Mouse (Mus musculus) hindbrain, embryonic 12.5 days (tissue): ENCODE measurements around the gene Zfp317. TPM values are rescaled to one million over a fixed set of nuclear protein-coding genes. Genes with fewer than 3 reads are reported as not detected.
A peak's percentile ranks its signal among the peaks of the same experiment; 100 is the strongest.
"Not testable (repeated sequence)": the region's sequence is repeated elsewhere in the genome, so short reads cannot be mapped to it uniquely, and the experiment has no call there.

Experiments
- ATAC-seq: fragments of 200-750 bp; cut with Nextera tagmentation; 2 replicates; pipeline ENCODE4 v1.8.0; 2017; ENCODE audit warnings: moderate TSS enrichment; ENCODE audit not compliant: low FRiP score
- H3K27ac ChIP-seq: fragments of 300-500 bp; sonication (generic); 2 replicates; pipeline ENCODE4 v1.5.1; 2016; ENCODE audit warnings: mild to moderate bottlenecking
- H3K27me3 ChIP-seq: fragments of 300-500 bp; sonication (generic); 2 replicates; pipeline ENCODE4 v1.6.1; 2016; ENCODE audit warnings: mild to moderate bottlenecking
- H3K36me3 ChIP-seq: fragments of 300-500 bp; sonication (generic); 2 replicates; pipeline ENCODE4 v1.6.1; 2016; ENCODE audit warnings: mild to moderate bottlenecking
- H3K4me1 ChIP-seq: fragments of 300-500 bp; sonication (generic); 2 replicates; pipeline ENCODE4 v1.6.1; 2016
- H3K4me2 ChIP-seq: fragments of 300-500 bp; sonication (generic); replicated peaks from 2 replicates; pipeline ENCODE4 v1.6.1; 2016; ENCODE audit warnings: mild to moderate bottlenecking
- H3K4me3 ChIP-seq: fragments of 300-500 bp; sonication (generic); 2 replicates; pipeline ENCODE4 v1.5.1; 2016; ENCODE audit warnings: mild to moderate bottlenecking
- H3K9ac ChIP-seq: fragments of 300-500 bp; sonication (generic); 2 replicates; pipeline ENCODE4 v1.6.1; 2016; ENCODE audit warnings: mild to moderate bottlenecking, moderate library complexity
- H3K9me3 ChIP-seq: fragments of 300-500 bp; sonication (generic); replicated peaks from 2 replicates; pipeline ENCODE4 v1.6.1; 2016; ENCODE audit warnings: mild to moderate bottlenecking
- WGBS: fragments of 180-500 bp; shearing (Covaris S2); methylation state at CpG from one replicate; pipeline ENCODE4 v1.1.7; 2016; 5-methylcytosine and 5-hydroxymethylcytosine counted together
- polyA plus RNA-seq: library from polyadenylated mRNA; unstranded; fragments of >200 nt; fragmentation: Nextera tagmentation; extraction: Ambion mirVana; gene quantifications from 2 replicates; pipeline ENCODE4 v1.2.1, GENCODE M21; 2016

Zfp317 gene
- 40.0 and 41.0 TPM in 2 replicates for polyA plus RNA-seq

DNA sequence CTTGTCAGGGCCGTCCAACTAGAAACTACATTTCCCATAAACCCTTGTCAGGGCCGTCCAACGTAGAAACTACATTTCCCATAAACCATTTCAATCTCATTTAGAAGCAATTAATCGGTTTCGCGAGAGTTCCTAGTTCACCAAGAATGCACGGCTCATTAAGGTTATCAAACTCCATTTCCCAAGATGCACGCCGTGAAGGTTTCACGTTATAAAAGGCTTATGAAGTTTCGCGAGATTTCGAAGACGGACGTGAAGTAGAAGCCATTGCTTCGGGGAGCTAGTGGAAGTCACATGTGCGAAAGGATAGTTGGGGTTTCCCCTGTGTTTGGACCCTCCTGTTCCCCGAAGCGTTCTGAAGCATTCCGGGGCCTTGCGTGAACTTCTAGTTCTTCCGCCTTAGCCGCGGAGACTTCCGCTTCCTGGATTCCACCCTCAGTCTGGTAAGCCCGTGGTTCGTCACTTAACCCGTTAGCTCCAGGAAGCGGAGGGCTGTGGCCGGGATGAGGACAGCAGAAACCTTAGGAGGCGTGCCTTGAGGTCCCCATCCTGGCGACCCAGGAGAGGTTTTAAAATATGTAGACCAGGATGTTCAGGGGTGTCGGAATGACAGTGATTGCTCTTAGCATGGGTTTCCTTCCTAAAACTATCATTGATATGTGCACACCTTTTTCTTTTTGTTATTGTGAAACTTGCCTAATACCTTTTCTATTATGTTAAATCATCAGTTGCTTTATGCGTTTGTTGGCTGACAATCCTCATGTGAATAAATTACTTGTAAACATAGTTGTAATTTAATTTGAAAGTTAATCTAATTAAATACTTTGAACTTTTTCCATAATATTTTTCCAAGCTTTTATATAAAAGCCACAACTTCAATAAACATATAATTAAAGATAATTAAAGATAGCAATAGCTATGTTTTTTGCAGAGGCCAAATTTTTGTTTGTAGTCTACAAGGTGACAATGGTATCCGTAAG lies at the start of gene Zfp317:
Gene Zfp317 (plus strand): TSS at position 260 of the 980 bp plus-strand sequence.
- H3K36me3 ChIP-seq, result peaks cover 13% of the 10 kb centered on the region
- WGBS, result 2% methylated on average over 35 of the region's 35 CpGs
- ATAC-seq, result peak; percentile 97

GRCm38 (mm10) chr9:19582317-19582716 lies 39.6 kb upstream of the Zfp317 start, which contains the start of gene Olfr855:
Gene Olfr855 (plus strand): TSS chr9:19582617.
- Histone ChIP-seq H3K4me2 (no peak within 1 kb of the TSS), H3K4me1 (no peaks in the 10 kb centered on the region), H3K36me3 (no peaks in the 10 kb centered on the region), H3K27me3 (no peaks in the 10 kb centered on the region), H3K9ac (no peak within 1 kb of the TSS), H3K4me3 (no peak within 1 kb of the TSS), H3K27ac (no peak within 1 kb of the TSS), H3K9me3 (0 out of 2 replicates have a peak, but pooled peaks cover 7% of the 10 kb centered on the region)
- ATAC-seq, result no peak

More for the DNA sequence above, at the start of gene Zfp317:
- Histone ChIP-seq H3K27ac (peak within 1 kb of the TSS; percentile 83), H3K9me3 (no peaks in the 10 kb centered on the region), H3K9ac (peak within 1 kb of the TSS; percentile 62), H3K4me3 (peak within 1 kb of the TSS; percentile 51), H3K4me1 (no peaks in the 10 kb centered on the region), H3K27me3 (no peaks in the 10 kb centered on the region), H3K4me2 (peak within 1 kb of the TSS; percentile 48)

DNA sequence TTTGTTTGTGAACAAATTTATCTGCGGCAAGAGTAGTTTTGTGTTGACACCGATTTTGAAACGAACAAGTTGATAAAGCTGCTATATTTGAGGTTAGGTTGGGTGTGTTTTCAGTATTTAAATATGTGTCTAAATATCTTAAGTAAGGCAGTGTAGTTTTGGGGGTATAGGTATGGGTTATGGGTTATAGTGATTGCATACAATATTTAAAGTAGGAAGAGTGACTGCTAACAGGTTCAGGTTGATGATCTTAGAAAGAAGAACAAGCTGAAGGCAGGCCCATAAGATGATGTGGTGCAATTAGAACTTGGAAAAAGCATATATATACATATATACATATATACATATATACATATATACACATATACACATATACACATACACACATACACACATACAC lies 605 bp upstream of the Zfp317 start:
- H3K4me2 ChIP-seq, result 0 out of 2 replicates have a peak overlapping the region, but pooled peaks have one; percentile 8
- H3K27ac ChIP-seq, result no peak overlapping the region
- no peaks in the 10 kb centered on the region for H3K27me3 ChIP-seq
- H3K36me3 ChIP-seq, result peaks cover 11% of the 10 kb centered on the region
- 94% methylated on average over 3 of the region's 3 CpGs for WGBS
- no peaks in the 10 kb centered on the region for H3K9me3 ChIP-seq
- H3K4me1 ChIP-seq, result no peaks in the 10 kb centered on the region
- no peak overlapping the region for H3K9ac ChIP-seq
- no peak overlapping the region for H3K4me3 ChIP-seq
- ATAC-seq, result peak; percentile 7; the same call in 1 of the 2 replicates

DNA sequence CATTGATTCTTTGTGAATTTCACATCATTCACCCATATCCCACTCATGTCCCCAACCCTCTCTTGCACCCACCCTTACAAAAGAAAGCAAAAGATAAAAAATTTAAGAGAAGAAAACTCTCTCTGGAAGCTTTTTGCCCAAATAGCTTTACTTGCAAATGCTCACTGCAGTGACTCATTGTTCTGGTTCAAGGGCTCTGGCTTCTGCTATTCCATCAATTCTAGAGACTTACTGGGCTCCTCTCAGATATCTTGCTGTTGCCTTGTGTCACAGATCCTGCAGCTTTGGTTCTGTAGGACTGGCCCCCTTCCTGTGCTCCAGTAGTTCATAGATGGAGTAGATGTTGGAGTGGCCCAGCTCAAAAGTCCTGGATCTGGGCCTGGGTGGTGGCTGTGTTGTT lies 7.7 kb downstream of the Zfp317 start:
- peaks cover 24% of the 10 kb centered on the region for H3K36me3 ChIP-seq
- no peaks in the 10 kb centered on the region for H3K4me1 ChIP-seq
- H3K9me3 ChIP-seq, result no peaks in the 10 kb centered on the region
- H3K9ac ChIP-seq, result no peak overlapping the region
- H3K27ac ChIP-seq, result no peak overlapping the region
- H3K4me3 ChIP-seq, result no peak overlapping the region
- no peak overlapping the region for H3K4me2 ChIP-seq
- no peaks in the 10 kb centered on the region for H3K27me3 ChIP-seq
- no peak for ATAC-seq

DNA sequence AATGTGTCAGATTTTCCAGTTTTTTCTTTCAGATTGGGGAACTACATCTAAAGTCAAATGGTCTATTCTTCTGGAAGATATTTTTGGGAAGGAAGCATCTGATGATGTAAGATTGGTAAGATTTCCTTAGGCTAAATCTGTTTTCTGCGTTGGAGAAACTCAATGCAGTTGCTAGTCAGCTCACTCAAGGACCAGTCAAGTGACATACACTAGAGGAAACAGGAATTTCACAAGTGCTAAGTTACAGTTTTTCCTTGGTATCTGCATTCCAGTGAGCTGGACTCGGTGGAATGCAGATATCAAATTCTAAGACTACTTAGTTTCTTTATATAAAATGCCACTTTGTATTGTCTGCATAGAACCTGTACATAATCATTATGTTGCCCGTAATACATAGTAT lies 23.3 kb downstream of the Zfp317 start:
- WGBS, result 93% methylated on average over 3 of the region's 3 CpGs
- no peaks in the 10 kb centered on the region for H3K9me3 ChIP-seq
- H3K4me1 ChIP-seq, result no peaks in the 10 kb centered on the region
- H3K9ac ChIP-seq, result no peak overlapping the region
- H3K27ac ChIP-seq, result no peak overlapping the region
- no peaks in the 10 kb centered on the region for H3K27me3 ChIP-seq
- no peak overlapping the region for H3K4me3 ChIP-seq
- H3K4me2 ChIP-seq, result no peak overlapping the region
- H3K36me3 ChIP-seq, result peaks cover 66% of the 10 kb centered on the region
- no peak for ATAC-seq

GRCm38 (mm10) chr9:19690281-19690680 lies 68.4 kb downstream of the Zfp317 start:
- peaks cover 4% of the 10 kb centered on the region; the same call in 1 of the 2 replicates for H3K9me3 ChIP-seq
- no peak overlapping the region for H3K4me2 ChIP-seq
- H3K36me3 ChIP-seq, result no peaks in the 10 kb centered on the region
- no peak overlapping the region for H3K27ac ChIP-seq
- H3K4me3 ChIP-seq, result no peak overlapping the region
- no peaks in the 10 kb centered on the region for H3K27me3 ChIP-seq
- WGBS, result 86% methylated on average over 6 of the region's 6 CpGs
- H3K9ac ChIP-seq, result no peak overlapping the region
- H3K4me1 ChIP-seq, result no peaks in the 10 kb centered on the region
- ATAC-seq, result no peak

DNA sequence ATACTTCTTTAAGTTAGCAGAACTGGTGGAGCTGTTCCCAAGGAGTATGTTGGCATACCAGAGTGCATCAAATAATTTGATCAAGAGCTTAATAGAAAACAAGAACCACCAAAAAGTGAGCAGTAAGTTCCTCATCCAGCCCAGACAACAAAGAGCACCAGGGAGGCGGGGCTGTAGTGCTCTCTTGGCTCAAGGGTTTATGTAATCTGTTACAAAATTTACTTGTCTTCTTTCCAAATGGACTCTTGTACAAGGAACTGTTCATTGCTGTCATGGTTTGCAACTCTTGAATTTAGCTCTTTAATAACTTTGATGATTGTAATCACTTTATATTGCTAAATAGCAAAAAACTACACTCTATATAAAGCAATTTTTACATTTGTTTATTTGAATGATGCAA lies 69.5 kb downstream of the Zfp317 start:
- WGBS, result 87% methylated on average over 1 of the region's 1 CpGs
- Histone ChIP-seq H3K9ac (no peak overlapping the region), H3K27me3 (no peaks in the 10 kb centered on the region), H3K4me2 (no peak overlapping the region), H3K4me1 (no peaks in the 10 kb centered on the region), H3K36me3 (no peaks in the 10 kb centered on the region), H3K9me3 (peaks cover 4% of the 10 kb centered on the region; the same call in 1 of the 2 replicates), H3K27ac (no peak overlapping the region), H3K4me3 (no peak overlapping the region)
- no peak for ATAC-seq

- H3K9me3 ChIP-seq, result peaks cover 4% of the 10 kb centered on the region; the same call in 1 of the 2 replicates
- no peak overlapping the region for H3K9ac ChIP-seq
- H3K4me1 ChIP-seq, result no peaks in the 10 kb centered on the region
- no peak overlapping the region for H3K27ac ChIP-seq
- H3K36me3 ChIP-seq, result no peaks in the 10 kb centered on the region
- WGBS, result 75% methylated on average over 2 of the region's 2 CpGs
- no peak overlapping the region for H3K4me3 ChIP-seq
- H3K27me3 ChIP-seq, result no peaks in the 10 kb centered on the region
- no peak for ATAC-seq
- no peak overlapping the region for H3K4me2 ChIP-seq
Measured at GRCm38 (mm10) chr9:19692430-19692829, 70.5 kb downstream of the Zfp317 start.

GRCm38 (mm10) chr9:19694285-19694684 lies 72.4 kb downstream of the Zfp317 start:
- not testable (repeated sequence) for ATAC-seq, H3K27ac ChIP-seq, H3K4me3 ChIP-seq, H3K9ac ChIP-seq, H3K27me3 ChIP-seq, H3K9me3 ChIP-seq, H3K4me2 ChIP-seq, H3K36me3 ChIP-seq, H3K4me1 ChIP-seq
- WGBS, result 57% methylated on average over 2 of the region's 2 CpGs

DNA sequence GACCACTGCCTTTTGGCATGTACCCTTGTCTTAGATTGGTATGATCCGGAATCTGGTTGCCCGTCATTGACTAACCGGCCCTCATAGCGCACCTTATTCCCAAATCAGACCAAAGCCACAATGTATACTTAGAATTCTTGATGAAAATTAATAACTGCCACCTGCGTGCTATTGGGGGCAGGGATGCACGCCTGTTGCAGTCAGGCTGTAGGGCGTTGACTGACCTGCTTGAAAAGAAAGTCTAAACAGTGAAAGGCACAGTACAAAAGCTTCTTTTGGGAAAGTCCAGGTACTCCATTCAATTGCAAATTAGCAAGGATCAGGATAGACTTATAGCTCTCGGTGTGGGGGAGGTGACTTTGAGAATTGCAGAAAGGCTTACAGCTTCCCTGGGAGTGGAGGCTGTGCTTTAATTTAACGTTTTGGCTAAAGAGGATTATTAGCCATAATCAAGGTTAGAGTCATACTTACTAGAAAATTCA lies 73.0 kb downstream of the Zfp317 start:
- H3K9me3 ChIP-seq, H3K27me3 ChIP-seq, ATAC-seq, H3K36me3 ChIP-seq, H3K27ac ChIP-seq, H3K4me1 ChIP-seq, H3K9ac ChIP-seq, H3K4me3 ChIP-seq, H3K4me2 ChIP-seq: not testable (repeated sequence)
- WGBS, result 73% methylated on average over 9 of the region's 9 CpGs
